Mouse (Mus musculus): ENCODE measurements at regions not wholly inside any gene's neighbourhood (a gene's known extent, or its start where the extent isn't known, plus 50 kb on each side); places are given as distances from the start of the nearest gene placed in this dataset.

- ATAC-seq (ENCODE audit: extremely low read depth, insufficient number of reproducible peaks, low FRiP score, poor library complexity, severe bottlenecking), result no peak
Observed at GRCm38 (mm10) chr10:99555658-99556352, 203.7 kb downstream of the Csl start.

DNA sequence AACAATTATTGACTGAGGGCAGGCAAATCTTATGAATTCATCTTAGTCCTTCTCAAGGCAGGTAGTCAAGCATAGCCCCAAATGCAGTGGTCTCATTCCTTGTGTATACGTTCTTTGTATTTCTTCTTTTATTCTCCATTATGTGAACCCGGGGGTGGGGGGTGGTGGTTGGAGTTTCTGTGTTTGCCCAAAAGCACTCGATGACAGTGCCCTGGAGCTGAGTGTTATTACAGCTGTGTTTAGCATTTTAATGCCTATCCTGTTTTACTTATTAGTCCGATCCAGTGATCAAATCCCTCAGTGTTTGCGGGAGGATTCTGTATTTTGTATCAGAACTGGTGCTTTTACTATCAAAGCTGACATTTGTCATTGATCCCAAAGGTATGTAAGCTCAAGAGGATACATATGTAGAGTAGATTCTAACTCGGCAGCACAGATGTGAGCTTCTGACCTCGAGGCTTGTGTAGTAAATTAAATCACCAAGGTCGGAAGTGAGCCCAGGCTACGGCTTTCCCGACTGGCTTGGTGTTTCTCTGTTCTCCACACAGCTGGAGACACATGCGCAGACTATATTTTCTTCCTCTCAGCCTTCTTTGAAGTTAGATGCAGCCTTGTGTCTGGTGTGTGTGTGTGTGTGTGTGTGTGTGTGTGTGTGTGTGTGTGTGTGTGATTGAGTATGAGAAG lies 203.0 kb downstream of the Csl start:
- no peak for ATAC-seq (ENCODE audit: extremely low read depth, insufficient number of reproducible peaks, low FRiP score, poor library complexity, severe bottlenecking)

GRCm38 (mm10) chr10:99558656-99559055 lies 200.8 kb downstream of the Csl start:
- ATAC-seq (ENCODE audit: extremely low read depth, insufficient number of reproducible peaks, low FRiP score, poor library complexity, severe bottlenecking), result no peak

- no peak for ATAC-seq (ENCODE audit: extremely low read depth, insufficient number of reproducible peaks, low FRiP score, poor library complexity, severe bottlenecking)
Observed at GRCm38 (mm10) chr10:99561166-99561818, 198.2 kb downstream of the Csl start.

GRCm38 (mm10) chr10:99564605-99565004 lies 194.9 kb downstream of the Csl start:
- no peak for ATAC-seq (ENCODE audit: extremely low read depth, insufficient number of reproducible peaks, low FRiP score, poor library complexity, severe bottlenecking)

DNA sequence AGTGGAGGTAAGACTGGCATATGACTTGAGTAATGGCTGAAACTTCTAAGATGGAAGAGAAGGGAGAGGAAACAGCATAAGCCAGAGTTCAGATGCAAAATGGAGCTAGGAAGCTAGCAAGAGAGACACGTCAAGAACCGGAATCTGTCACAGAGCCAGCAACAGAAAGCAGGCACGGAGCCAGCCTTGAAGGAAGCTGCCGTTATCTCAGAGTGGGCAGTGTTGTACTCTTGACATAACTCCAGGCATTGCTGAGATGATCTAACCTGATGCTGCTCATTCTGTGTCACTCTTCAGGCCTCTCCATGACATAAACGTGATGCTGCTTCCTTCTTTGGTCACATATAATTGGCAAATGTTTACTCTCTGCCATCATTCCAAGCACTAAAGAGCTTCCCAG lies 191.0 kb downstream of the Csl start:
- ATAC-seq (ENCODE audit: extremely low read depth, insufficient number of reproducible peaks, low FRiP score, poor library complexity, severe bottlenecking), result no peak

GRCm38 (mm10) chr10:99570190-99570589 lies 189.3 kb downstream of the Csl start:
- no peak for ATAC-seq (ENCODE audit: extremely low read depth, insufficient number of reproducible peaks, low FRiP score, poor library complexity, severe bottlenecking)

DNA sequence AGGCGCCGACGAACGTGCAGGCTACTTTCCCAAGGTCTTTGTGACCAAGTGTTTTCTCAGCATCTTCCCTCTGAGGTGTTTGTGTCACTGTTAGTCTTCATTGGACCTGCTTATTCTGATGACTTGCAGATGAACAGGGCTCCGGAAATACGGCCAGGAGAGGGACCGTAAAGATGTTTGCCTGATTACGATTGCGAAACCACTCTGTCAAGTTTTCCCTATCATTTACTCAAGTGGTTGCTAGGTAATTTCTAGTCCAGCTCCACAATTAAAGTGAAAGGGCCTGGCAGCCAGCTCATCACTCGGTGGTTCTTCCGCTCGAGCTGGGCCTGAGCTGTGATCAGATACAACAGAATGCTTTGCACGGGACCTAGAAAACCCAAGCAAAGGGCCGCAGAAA lies 185.5 kb downstream of the Csl start:
- ATAC-seq (ENCODE audit: extremely low read depth, insufficient number of reproducible peaks, low FRiP score, poor library complexity, severe bottlenecking), result no peak

DNA sequence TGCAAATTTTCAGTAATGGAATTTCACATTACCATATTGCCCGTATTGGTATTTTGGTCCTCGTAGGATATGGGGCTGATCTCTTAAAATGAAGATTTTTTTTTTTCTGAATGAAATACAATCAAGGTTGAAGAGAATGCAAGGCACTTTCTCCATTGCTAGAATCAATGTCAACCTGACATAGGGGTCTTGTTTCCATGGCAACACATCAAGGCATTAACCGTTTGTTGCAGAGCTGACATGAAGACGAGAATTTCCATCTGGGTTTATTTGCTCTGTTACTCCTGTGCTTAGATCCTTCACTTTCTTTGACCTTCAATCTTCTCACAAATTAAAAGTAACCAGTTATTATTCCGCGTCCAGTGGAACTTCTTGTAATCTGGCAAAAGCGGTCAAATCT lies 184.2 kb downstream of the Csl start:
- no peak for ATAC-seq (ENCODE audit: extremely low read depth, insufficient number of reproducible peaks, low FRiP score, poor library complexity, severe bottlenecking)

DNA sequence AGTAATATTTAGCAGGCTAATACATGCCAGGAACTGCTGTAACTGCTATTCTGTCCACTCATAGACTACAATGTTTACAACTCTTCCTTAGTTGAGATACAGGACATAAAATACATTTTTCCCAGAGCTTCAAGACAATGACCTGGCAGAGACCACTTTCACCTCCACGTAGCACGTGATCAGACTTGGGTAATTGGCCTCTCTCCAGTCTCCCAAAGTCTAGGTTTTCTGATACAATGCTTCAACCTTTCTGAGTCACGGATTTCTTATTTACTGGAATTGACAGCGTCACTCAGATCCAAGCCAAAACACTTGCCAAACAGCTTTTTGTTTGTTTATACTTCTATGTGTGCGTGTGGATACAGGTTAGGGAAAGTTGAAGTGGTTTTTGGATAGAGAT lies 183.2 kb downstream of the Csl start:
- no peak for ATAC-seq (ENCODE audit: extremely low read depth, insufficient number of reproducible peaks, low FRiP score, poor library complexity, severe bottlenecking)

GRCm38 (mm10) chr10:99577041-99577681 lies 182.3 kb downstream of the Csl start:
- peak; percentile 95 for ATAC-seq (ENCODE audit: extremely low read depth, insufficient number of reproducible peaks, low FRiP score, poor library complexity, severe bottlenecking)

- ATAC-seq (ENCODE audit: extremely low read depth, insufficient number of reproducible peaks, low FRiP score, poor library complexity, severe bottlenecking), result no peak
Observed at GRCm38 (mm10) chr10:99578366-99578765, 181.1 kb downstream of the Csl start.

DNA sequence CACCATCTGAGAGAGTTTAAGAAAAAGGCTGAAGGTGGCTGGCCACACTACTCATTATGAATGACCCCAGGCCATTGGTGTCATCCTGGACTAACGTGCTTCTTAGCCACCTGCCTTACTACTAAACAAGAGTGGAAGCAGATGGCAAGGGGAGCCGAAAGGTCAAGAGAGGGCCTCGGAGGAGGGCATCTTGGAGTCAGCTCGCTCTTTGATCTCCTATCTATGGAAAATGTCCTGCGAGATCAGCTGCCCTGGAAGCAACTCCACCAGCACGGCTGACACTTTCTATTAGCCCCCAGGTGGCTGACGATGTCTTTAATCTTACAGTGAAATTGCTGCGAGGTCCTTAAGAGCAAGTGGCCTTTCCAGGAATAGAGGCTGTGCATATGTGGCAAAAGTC lies 179.3 kb downstream of the Csl start:
- ATAC-seq (ENCODE audit: extremely low read depth, insufficient number of reproducible peaks, low FRiP score, poor library complexity, severe bottlenecking), result no peak

GRCm38 (mm10) chr10:99581074-99581473 lies 178.4 kb downstream of the Csl start:
- no peak for ATAC-seq (ENCODE audit: extremely low read depth, insufficient number of reproducible peaks, low FRiP score, poor library complexity, severe bottlenecking)

DNA sequence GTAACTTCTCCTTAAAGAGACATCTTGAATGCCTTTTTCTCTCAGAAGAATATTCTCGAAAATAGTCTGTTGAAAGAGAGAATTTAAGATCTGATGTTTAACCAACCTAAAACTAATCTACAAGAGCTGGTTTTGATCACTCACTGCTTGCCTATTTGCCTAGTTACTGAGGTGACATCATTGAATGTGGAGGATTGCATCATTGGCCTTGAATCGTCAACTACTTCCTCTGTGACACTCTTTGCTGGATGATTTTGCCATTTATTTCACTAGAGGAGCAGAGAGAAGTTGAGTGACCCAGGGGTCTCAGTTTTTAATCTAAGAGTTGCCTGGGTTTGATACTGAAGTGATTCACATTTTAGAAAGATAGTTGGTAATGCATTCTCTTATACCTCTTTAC lies 174.6 kb downstream of the Csl start:
- ATAC-seq (ENCODE audit: extremely low read depth, insufficient number of reproducible peaks, low FRiP score, poor library complexity, severe bottlenecking), result peak; percentile 60; the same call in 1 of the 2 replicates

DNA sequence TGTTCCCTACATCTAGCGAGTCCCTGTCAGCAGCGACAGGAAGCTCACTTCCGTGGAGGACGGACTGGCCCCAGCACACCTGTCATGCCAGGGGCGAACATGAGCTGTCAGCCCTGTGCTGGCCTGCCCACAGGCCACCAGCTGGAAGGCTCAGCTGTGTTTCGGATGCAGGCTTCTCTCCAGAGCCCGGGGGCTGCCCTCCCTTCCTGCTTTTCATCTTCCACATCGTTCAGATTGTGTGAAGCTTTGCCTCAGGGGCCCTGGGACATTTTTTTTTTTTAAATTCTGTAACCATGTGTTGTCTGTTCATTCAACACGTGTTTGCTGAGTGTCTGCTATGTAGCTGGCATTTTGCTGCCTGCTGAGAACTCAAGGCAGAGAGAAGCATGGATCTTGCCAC lies 167.2 kb downstream of the Csl start:
- 0 out of 2 replicates have a peak, but pooled peaks have one; percentile 33 for ATAC-seq (ENCODE audit: extremely low read depth, insufficient number of reproducible peaks, low FRiP score, poor library complexity, severe bottlenecking)

DNA sequence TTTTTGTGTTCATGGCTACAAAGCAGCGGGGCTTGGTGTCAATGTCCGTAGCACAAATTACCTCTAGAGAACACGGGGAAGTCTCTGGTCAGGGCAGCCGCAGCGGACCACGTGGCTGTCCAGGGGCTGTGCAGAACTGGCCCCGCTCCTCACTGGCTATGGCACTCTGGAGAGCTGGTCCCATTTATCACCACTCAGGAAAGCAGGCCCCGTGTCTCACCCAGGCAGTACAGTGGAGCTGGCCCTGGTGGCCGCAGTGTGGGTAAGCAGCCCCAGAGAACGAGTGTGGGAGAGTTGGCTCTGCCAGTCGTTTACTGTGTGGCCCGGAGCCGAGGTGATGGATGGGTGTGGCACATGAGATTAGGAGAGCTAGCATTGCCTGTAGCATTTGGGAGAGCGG lies 163.8 kb downstream of the Csl start:
- ATAC-seq (ENCODE audit: extremely low read depth, insufficient number of reproducible peaks, low FRiP score, poor library complexity, severe bottlenecking), result no peak

DNA sequence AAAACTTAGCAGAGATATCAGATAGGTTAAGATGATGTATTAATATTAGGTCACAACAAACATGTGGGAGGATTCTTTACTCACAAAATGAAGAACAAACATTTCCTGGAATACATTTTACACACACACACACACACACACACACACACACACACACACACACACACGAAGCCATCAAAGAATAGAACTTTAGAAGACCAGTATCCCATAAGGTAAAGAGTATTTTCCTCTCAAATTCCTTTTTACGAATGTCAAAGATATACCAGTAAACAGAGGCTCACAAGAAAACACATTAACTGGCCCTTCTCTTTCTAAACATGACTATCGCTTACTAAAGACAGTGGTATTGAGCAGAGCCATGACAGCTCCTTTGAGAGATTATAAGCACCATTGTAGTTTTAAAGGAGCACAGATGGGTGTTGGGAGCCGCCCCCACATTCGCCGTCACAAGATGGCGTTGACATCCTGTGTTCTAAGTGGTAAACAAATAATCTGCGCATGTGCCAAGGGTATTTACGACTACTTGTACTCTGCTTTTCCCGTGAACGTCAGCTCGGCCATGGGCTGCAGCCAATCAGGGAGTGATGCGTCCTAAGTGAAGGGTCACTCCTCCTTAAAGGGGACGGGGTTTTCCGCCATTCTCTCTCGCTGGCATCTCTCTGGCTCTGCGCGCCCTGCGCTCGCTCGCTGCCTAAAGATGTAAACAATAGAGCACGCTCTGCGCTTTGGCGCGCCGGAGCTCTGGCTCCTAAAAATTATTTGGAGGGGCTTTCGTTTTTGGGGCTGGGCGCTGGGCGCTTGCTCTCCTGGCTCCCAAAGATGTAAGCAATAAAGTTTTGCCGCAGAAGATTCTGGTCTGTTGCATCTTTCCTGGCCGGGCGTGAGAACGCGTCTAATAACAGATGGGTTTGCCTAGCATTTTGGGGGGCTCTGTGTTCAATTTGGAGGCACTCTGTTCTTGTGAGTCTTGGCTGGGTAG lies 160.0 kb downstream of the Csl start:
- ATAC-seq (ENCODE audit: extremely low read depth, insufficient number of reproducible peaks, low FRiP score, poor library complexity, severe bottlenecking), result peak; percentile 63; the same call in 1 of the 2 replicates

DNA sequence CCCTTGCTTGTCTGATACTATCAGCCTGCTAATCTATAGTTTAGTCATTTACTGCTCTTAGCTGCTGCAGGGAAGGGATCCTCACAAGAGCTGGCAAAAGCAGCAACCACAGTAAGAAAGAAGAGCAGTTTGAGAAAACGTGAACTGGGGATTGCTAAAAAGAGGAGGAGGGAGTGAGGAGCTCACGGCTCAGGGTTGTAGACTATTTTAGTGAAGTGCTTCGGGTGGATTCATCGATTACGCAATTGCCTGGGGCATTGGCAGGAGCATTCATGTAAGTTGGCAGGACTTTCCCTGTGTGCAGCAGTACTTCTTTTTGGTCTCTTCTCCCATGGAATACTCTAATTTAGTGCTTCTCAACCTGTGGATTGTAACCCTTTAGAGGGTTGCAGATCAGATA lies 157.1 kb downstream of the Csl start:
- ATAC-seq (ENCODE audit: extremely low read depth, insufficient number of reproducible peaks, low FRiP score, poor library complexity, severe bottlenecking), result no peak

Data from neutrophil, adult 5-6 weeks (primary cell).